Mouse (Mus musculus): ENCODE data around the gene Mical3.

The Mical3 gene

GRCm38 (mm10) chr6:121018147-121018546, 112.7 kb downstream of the Mical3 start:
- no peak for DNase-seq (ENCODE audit: low read depth in 1 of 2, low spot score in 2 of 2)

GRCm38 (mm10) chr6:121017436-121018031, 113.3 kb downstream of the Mical3 start:
- DNase-seq (ENCODE audit: low read depth in 1 of 2, low spot score in 2 of 2) = no peak

- no peak for DNase-seq (ENCODE audit: low read depth in 1 of 2, low spot score in 2 of 2)
Measured at GRCm38 (mm10) chr6:121016097-121016496, 114.7 kb downstream of the Mical3 start.

GRCm38 (mm10) chr6:121014339-121014738, 116.5 kb downstream of the Mical3 start:
- no peak for DNase-seq (ENCODE audit: low read depth in 1 of 2, low spot score in 2 of 2)

- DNase-seq (ENCODE audit: low read depth in 1 of 2, low spot score in 2 of 2) = no peak
Measured at GRCm38 (mm10) chr6:121013750-121014149, 117.0 kb downstream of the Mical3 start.

- DNase-seq (ENCODE audit: low read depth in 1 of 2, low spot score in 2 of 2) = no peak
Measured at GRCm38 (mm10) chr6:121011709-121012108, 119.1 kb downstream of the Mical3 start.

- no peak for DNase-seq (ENCODE audit: low read depth in 1 of 2, low spot score in 2 of 2)
Measured at GRCm38 (mm10) chr6:121009651-121010050, 121.1 kb downstream of the Mical3 start.

- DNase-seq (ENCODE audit: low read depth in 1 of 2, low spot score in 2 of 2) = no peak
Measured at GRCm38 (mm10) chr6:121004959-121005358, 125.8 kb downstream of the Mical3 start.

GRCm38 (mm10) chr6:121002952-121003351, 127.8 kb downstream of the Mical3 start:
- DNase-seq (ENCODE audit: low read depth in 1 of 2, low spot score in 2 of 2) = no peak

- DNase-seq (ENCODE audit: low read depth in 1 of 2, low spot score in 2 of 2) = no peak
Measured at GRCm38 (mm10) chr6:120999860-121000526, 130.8 kb downstream of the Mical3 start.

GRCm38 (mm10) chr6:120999087-120999486, 131.7 kb downstream of the Mical3 start:
- no peak for DNase-seq (ENCODE audit: low read depth in 1 of 2, low spot score in 2 of 2)

- DNase-seq (ENCODE audit: low read depth in 1 of 2, low spot score in 2 of 2) = no peak
Measured at GRCm38 (mm10) chr6:120996607-120997006, 134.2 kb downstream of the Mical3 start.

GRCm38 (mm10) chr6:120995541-120995940, 135.3 kb downstream of the Mical3 start:
- no peak for DNase-seq (ENCODE audit: low read depth in 1 of 2, low spot score in 2 of 2)

- DNase-seq (ENCODE audit: low read depth in 1 of 2, low spot score in 2 of 2) = no peak
Measured at GRCm38 (mm10) chr6:120991857-120992256, 138.9 kb downstream of the Mical3 start.

- DNase-seq (ENCODE audit: low read depth in 1 of 2, low spot score in 2 of 2) = no peak
Measured at GRCm38 (mm10) chr6:120987571-120988084, 143.2 kb downstream of the Mical3 start.

- no peak for DNase-seq (ENCODE audit: low read depth in 1 of 2, low spot score in 2 of 2)
Measured at GRCm38 (mm10) chr6:120987164-120987563, 143.6 kb downstream of the Mical3 start.

- no peak for DNase-seq (ENCODE audit: low read depth in 1 of 2, low spot score in 2 of 2)
Measured at GRCm38 (mm10) chr6:120986172-120986571, 144.6 kb downstream of the Mical3 start.

- no peak for DNase-seq (ENCODE audit: low read depth in 1 of 2, low spot score in 2 of 2)
Measured at GRCm38 (mm10) chr6:120982314-120982713, 148.5 kb downstream of the Mical3 start.

- DNase-seq (ENCODE audit: low read depth in 1 of 2, low spot score in 2 of 2) = no peak
Measured at GRCm38 (mm10) chr6:120981537-120981936, 149.3 kb downstream of the Mical3 start.

- DNase-seq (ENCODE audit: low read depth in 1 of 2, low spot score in 2 of 2) = no peak
Measured at GRCm38 (mm10) chr6:120978019-120978621, 152.7 kb downstream of the Mical3 start.

- DNase-seq (ENCODE audit: low read depth in 1 of 2, low spot score in 2 of 2) = no peak
Measured at GRCm38 (mm10) chr6:120976991-120977390, 153.8 kb downstream of the Mical3 start.

GRCm38 (mm10) chr6:120976097-120976496, 154.7 kb downstream of the Mical3 start:
- no peak for DNase-seq (ENCODE audit: low read depth in 1 of 2, low spot score in 2 of 2)

All from monocyte, adult 2 months (primary cell).